Mouse (Mus musculus): ENCODE results near the gene Tm7sf3. TPM values are rescaled to one million over a fixed set of nuclear protein-coding genes. Genes with fewer than 3 reads are reported as not detected.

Tm7sf3 gene
- polyA plus RNA-seq, 1 experiment from 2014 or later = 21.9 TPM

DNA sequence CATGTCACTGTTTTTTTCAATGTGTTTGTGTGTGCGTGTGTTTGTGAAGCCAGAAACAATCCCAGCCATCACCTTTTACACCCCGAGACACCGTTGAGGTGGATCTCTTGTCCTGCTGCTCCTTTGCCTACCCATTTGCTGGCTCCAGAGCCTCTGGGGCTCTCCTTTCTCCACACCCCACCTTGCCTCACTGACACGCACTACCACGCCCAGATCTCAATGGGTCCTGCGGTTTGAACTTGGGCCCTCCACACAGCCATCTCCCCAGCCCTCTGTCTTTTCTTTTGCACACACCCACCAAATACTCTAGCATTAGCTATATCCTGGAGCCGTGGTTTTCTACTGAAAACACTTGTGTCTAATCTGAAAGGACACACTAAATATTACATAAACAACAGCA lies 30.7 kb downstream of the Tm7sf3 start:
- peak overlapping the region; percentile 25; the same call in 1 of the 2 replicates for H3K4me3 ChIP-seq (ENCODE audit: low read depth, low read length)
- H3K4me1 ChIP-seq (ENCODE audit: control insufficient read depth, low read depth, low read length) = peaks cover 52% of the 10 kb centered on the region
- 41% methylated on average over 7 of the region's 7 CpGs for WGBS (ENCODE audit: insufficient replicate concordance)
- ATAC-seq (ENCODE audit: low read depth) = peak; percentile 83
- H3K36me3 ChIP-seq (ENCODE audit: control insufficient read depth, insufficient read depth) = peaks cover 38% of the 10 kb centered on the region
- no peaks in the 10 kb centered on the region for H3K9me3 ChIP-seq (replicated peaks; ENCODE audit: control insufficient read depth, low read length)
- peak overlapping the region; percentile 59 for H3K4me2 ChIP-seq (ENCODE audit: low read depth, low read length)
- peak overlapping the region; percentile 30 for H3K9ac ChIP-seq (ENCODE audit: low read depth, low read length)
- H3K27ac ChIP-seq (ENCODE audit: low read length) = peak overlapping the region; percentile 98
- H3K27me3 ChIP-seq (ENCODE audit: control insufficient read depth, insufficient read depth, low read depth, low read length) = no peaks in the 10 kb centered on the region

DNA sequence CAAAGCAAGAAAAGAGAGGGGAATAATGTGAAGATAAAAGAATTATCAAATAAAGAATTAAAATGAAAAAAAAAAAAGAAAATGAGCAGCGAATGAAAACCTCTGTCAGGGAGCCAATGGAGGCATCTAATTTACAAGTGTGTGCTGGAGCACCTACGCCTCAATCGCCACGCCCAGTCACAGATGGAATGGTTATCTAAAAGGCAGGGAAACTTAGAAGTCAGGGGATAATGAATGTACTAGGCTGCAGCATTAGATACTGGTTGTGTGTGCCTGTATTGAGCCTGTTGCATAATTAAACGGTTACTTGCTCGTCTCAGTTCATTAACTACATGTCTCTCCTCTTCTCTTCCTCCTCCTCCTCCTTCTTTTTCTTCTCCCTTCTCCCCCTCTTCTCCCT lies 31.2 kb downstream of the Tm7sf3 start:
- Histone ChIP-seq H3K27ac (ENCODE audit: low read length) (peak overlapping the region; percentile 98), H3K4me3 (ENCODE audit: low read depth, low read length) (peak overlapping the region; percentile 25; the same call in 1 of the 2 replicates), H3K27me3 (ENCODE audit: control insufficient read depth, insufficient read depth, low read depth, low read length) (no peaks in the 10 kb centered on the region), H3K9ac (ENCODE audit: low read depth, low read length) (peak overlapping the region; percentile 30), H3K4me1 (ENCODE audit: control insufficient read depth, low read depth, low read length) (peaks cover 52% of the 10 kb centered on the region), H3K9me3 (replicated peaks; ENCODE audit: control insufficient read depth, low read length) (no peaks in the 10 kb centered on the region), H3K36me3 (ENCODE audit: control insufficient read depth, insufficient read depth) (peaks cover 33% of the 10 kb centered on the region), H3K4me2 (ENCODE audit: low read depth, low read length) (peak overlapping the region; percentile 59)
- ATAC-seq (ENCODE audit: low read depth) = peak; percentile 89
- 27% methylated on average over 6 of the region's 6 CpGs for WGBS (ENCODE audit: insufficient replicate concordance)

DNA sequence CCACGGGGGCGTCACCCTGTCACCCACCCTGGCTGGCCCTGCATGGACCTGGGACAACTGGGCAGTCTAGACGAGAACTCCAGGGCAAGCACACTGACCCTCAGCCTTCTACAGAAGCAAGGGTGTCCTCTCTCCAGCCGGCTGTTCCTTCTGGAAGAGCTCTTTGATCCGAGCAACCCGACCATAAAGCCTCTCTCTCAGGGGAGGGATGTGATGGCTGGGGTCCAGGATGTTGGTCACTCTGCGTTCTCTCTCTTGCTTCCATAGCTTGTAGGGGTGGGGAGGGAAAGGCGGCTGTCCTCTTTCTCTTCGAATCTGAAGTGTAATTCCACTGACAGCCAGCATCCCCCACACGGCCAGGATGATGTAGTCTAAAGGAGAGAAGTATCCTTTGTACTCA lies 39.0 kb downstream of the Tm7sf3 start:
- Histone ChIP-seq H3K27me3 (ENCODE audit: control insufficient read depth, insufficient read depth, low read depth, low read length) (no peaks in the 10 kb centered on the region), H3K4me2 (ENCODE audit: low read depth, low read length) (no peak overlapping the region), H3K4me1 (ENCODE audit: control insufficient read depth, low read depth, low read length) (no peaks in the 10 kb centered on the region), H3K36me3 (ENCODE audit: control insufficient read depth, insufficient read depth) (peaks cover 39% of the 10 kb centered on the region), H3K9ac (ENCODE audit: low read depth, low read length) (no peak overlapping the region), H3K27ac (ENCODE audit: low read length) (no peak overlapping the region), H3K9me3 (replicated peaks; ENCODE audit: control insufficient read depth, low read length) (no peaks in the 10 kb centered on the region), H3K4me3 (ENCODE audit: low read depth, low read length) (no peak overlapping the region)
- 80% methylated on average over 10 of the region's 10 CpGs for WGBS (ENCODE audit: insufficient replicate concordance)
- no peak for ATAC-seq (ENCODE audit: low read depth)

DNA sequence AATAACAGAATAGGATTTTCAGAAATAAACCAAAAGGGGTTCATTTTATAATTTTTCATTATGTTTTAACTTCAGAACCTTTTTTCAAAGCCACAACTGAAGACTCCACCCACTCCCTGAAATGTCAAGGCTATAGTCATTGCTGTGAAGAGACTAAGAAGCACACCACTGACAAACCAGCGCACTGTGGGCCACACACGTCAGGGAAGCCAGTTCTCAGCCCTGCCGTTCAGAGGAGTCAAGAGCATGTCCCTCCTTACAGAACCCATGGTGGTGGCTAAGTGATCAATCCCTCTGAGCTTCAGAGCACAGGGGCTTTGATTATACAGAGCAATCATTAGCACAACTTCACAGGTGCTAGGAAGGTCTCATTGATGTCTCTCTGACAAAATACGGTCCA lies 40.0 kb downstream of the Tm7sf3 start:
- Histone ChIP-seq H3K27ac (ENCODE audit: low read length) (no peak overlapping the region), H3K4me2 (ENCODE audit: low read depth, low read length) (no peak overlapping the region), H3K4me1 (ENCODE audit: control insufficient read depth, low read depth, low read length) (no peaks in the 10 kb centered on the region), H3K36me3 (ENCODE audit: control insufficient read depth, insufficient read depth) (peaks cover 39% of the 10 kb centered on the region), H3K27me3 (ENCODE audit: control insufficient read depth, insufficient read depth, low read depth, low read length) (no peaks in the 10 kb centered on the region), H3K9me3 (replicated peaks; ENCODE audit: control insufficient read depth, low read length) (no peaks in the 10 kb centered on the region), H3K4me3 (ENCODE audit: low read depth, low read length) (no peak overlapping the region), H3K9ac (ENCODE audit: low read depth, low read length) (no peak overlapping the region)
- no peak for ATAC-seq (ENCODE audit: low read depth)
- 92% methylated on average over 4 of the region's 4 CpGs for WGBS (ENCODE audit: insufficient replicate concordance)

- H3K9me3 ChIP-seq (replicated peaks; ENCODE audit: control insufficient read depth, low read length) = no peaks in the 10 kb centered on the region
- H3K4me1 ChIP-seq (ENCODE audit: control insufficient read depth, low read depth, low read length) = peaks cover 6% of the 10 kb centered on the region
- no peak overlapping the region for H3K9ac ChIP-seq (ENCODE audit: low read depth, low read length)
- H3K27ac ChIP-seq (ENCODE audit: low read length) = no peak overlapping the region
- ATAC-seq (ENCODE audit: low read depth) = no peak
- WGBS (ENCODE audit: insufficient replicate concordance) = 92% methylated on average over 5 of the region's 5 CpGs
- peaks cover 32% of the 10 kb centered on the region for H3K36me3 ChIP-seq (ENCODE audit: control insufficient read depth, insufficient read depth)
- H3K4me2 ChIP-seq (ENCODE audit: low read depth, low read length) = no peak overlapping the region
- H3K27me3 ChIP-seq (ENCODE audit: control insufficient read depth, insufficient read depth, low read depth, low read length) = no peaks in the 10 kb centered on the region
- no peak overlapping the region for H3K4me3 ChIP-seq (ENCODE audit: low read depth, low read length)
Measured at GRCm38 (mm10) chr6:146585134-146585533, 57.5 kb downstream of the Tm7sf3 start.

GRCm38 (mm10) chr6:146583366-146584046 lies 59.1 kb downstream of the Tm7sf3 start:
- Histone ChIP-seq H3K27ac (ENCODE audit: low read length) (no peak overlapping the region), H3K4me3 (ENCODE audit: low read depth, low read length) (no peak overlapping the region), H3K36me3 (ENCODE audit: control insufficient read depth, insufficient read depth) (peaks cover 17% of the 10 kb centered on the region), H3K4me2 (ENCODE audit: low read depth, low read length) (no peak overlapping the region), H3K9ac (ENCODE audit: low read depth, low read length) (no peak overlapping the region), H3K4me1 (ENCODE audit: control insufficient read depth, low read depth, low read length) (peaks cover 10% of the 10 kb centered on the region), H3K27me3 (ENCODE audit: control insufficient read depth, insufficient read depth, low read depth, low read length) (no peaks in the 10 kb centered on the region), H3K9me3 (replicated peaks; ENCODE audit: control insufficient read depth, low read length) (no peaks in the 10 kb centered on the region)
- ATAC-seq (ENCODE audit: low read depth) = no peak
- WGBS (ENCODE audit: insufficient replicate concordance) = 63% methylated on average over 2 of the region's 2 CpGs

DNA sequence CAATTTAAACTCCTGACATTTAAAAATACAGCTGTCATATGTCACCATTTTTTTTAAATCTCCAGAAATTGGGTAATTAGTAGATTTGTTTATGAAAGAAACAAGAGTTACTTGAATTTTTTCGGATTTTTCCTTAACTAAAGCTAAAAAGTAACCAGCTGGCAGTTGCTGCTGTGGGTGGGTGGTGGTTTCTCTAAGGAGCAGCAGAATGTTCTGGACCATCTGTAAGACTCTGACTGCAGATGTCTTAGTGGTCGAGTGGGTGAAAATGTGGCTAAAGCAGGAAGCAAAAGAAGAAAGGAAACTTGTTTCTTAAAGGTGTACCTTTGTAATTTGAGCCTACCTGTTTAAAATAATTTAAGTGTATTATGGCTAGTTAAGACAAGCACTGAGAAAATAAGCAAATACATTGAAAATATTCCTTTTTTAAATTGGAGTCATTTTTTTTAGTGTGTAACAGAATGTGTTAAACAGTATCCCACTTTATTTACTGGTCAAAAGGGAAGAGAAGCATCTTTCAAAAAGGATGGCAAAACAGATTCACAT lies 62.2 kb downstream of the Tm7sf3 start:
- H3K9me3 ChIP-seq (replicated peaks; ENCODE audit: control insufficient read depth, low read length) = no peaks in the 10 kb centered on the region
- no peak overlapping the region for H3K27ac ChIP-seq (ENCODE audit: low read length)
- no peak overlapping the region for H3K4me3 ChIP-seq (ENCODE audit: low read depth, low read length)
- ATAC-seq (ENCODE audit: low read depth) = no peak
- H3K4me1 ChIP-seq (ENCODE audit: control insufficient read depth, low read depth, low read length) = peaks cover 13% of the 10 kb centered on the region
- no peaks in the 10 kb centered on the region for H3K27me3 ChIP-seq (ENCODE audit: control insufficient read depth, insufficient read depth, low read depth, low read length)
- peaks cover 2% of the 10 kb centered on the region for H3K36me3 ChIP-seq (ENCODE audit: control insufficient read depth, insufficient read depth)
- WGBS (ENCODE audit: insufficient replicate concordance) = 13% methylated on average over 2 of the region's 2 CpGs
- no peak overlapping the region for H3K9ac ChIP-seq (ENCODE audit: low read depth, low read length)
- H3K4me2 ChIP-seq (ENCODE audit: low read depth, low read length) = 0 out of 2 replicates have a peak overlapping the region, but pooled peaks have one; percentile 34

- Histone ChIP-seq H3K27ac (ENCODE audit: low read length) (peak overlapping the region; percentile 100), H3K9me3 (replicated peaks; ENCODE audit: control insufficient read depth, low read length) (no peaks in the 10 kb centered on the region), H3K4me1 (ENCODE audit: control insufficient read depth, low read depth, low read length) (peaks cover 17% of the 10 kb centered on the region), H3K36me3 (ENCODE audit: control insufficient read depth, insufficient read depth) (no peaks in the 10 kb centered on the region; the same call in 1 of the 2 replicates), H3K9ac (ENCODE audit: low read depth, low read length) (peak overlapping the region; percentile 100), H3K27me3 (ENCODE audit: control insufficient read depth, insufficient read depth, low read depth, low read length) (no peaks in the 10 kb centered on the region), H3K4me2 (ENCODE audit: low read depth, low read length) (peak overlapping the region; percentile 84), H3K4me3 (ENCODE audit: low read depth, low read length) (peak overlapping the region; percentile 96)
- ATAC-seq (ENCODE audit: low read depth) = no peak
- WGBS (ENCODE audit: insufficient replicate concordance) = 3% methylated on average over 7 of the region's 7 CpGs
Measured at GRCm38 (mm10) chr6:146578586-146578985, 64.0 kb downstream of the Tm7sf3 start.

- Histone ChIP-seq H3K27me3 (ENCODE audit: control insufficient read depth, insufficient read depth, low read depth, low read length) (no peaks in the 10 kb centered on the region), H3K4me2 (ENCODE audit: low read depth, low read length) (peak overlapping the region; percentile 84), H3K4me1 (ENCODE audit: control insufficient read depth, low read depth, low read length) (peaks cover 17% of the 10 kb centered on the region), H3K27ac (ENCODE audit: low read length) (peak overlapping the region; percentile 100), H3K4me3 (ENCODE audit: low read depth, low read length) (peak overlapping the region; percentile 96), H3K9ac (ENCODE audit: low read depth, low read length) (peak overlapping the region; percentile 100), H3K9me3 (replicated peaks; ENCODE audit: control insufficient read depth, low read length) (no peaks in the 10 kb centered on the region), H3K36me3 (ENCODE audit: control insufficient read depth, insufficient read depth) (no peaks in the 10 kb centered on the region; the same call in 1 of the 2 replicates)
- ATAC-seq (ENCODE audit: low read depth) = peak; percentile 61
- 0% methylated on average over 22 of the region's 22 CpGs for WGBS (ENCODE audit: insufficient replicate concordance)
Measured at GRCm38 (mm10) chr6:146578111-146578531, 64.5 kb downstream of the Tm7sf3 start.

All from liver, embryonic 16.5 days (tissue).